Mouse (Mus musculus): ENCODE measurements around the gene Mbd3.

DNA sequence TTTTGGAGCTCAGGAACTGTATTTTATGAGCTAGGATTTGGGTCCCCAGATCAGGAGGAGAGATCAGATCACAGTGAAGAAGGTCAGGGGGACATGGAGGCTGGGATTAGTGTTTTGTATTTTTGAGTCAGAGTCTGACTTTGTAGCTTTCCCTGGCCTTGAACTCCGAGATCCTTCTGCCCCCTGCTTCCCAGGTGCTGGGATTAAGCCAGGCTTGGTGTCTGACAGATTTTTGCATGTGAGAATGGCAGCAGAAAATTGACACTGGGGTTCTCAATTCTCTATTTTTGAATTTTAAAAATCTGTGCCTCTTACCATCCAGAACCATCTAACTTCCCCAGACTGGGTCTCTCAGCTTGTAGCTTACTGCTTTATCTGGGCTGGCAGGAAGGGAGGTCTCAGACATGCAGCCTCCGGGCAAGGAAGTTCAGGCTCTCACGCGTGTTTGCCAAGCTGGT, 1.4 kb upstream of the Mbd3 start:
- TF ChIP-seq CTCF (IDR thresholded peaks at IDR 0.05; ENCODE audit: low read depth, low read length), result no peak
- no peak for TF ChIP-seq EP300 (IDR thresholded peaks at IDR 0.05; ENCODE audit: insufficient read depth, low read depth, low read length)

Measured in ES-Bruce4 (cell line).